Mouse (Mus musculus): ENCODE measurements around the gene Rcl1. TPM values are rescaled to one million over a fixed set of nuclear protein-coding genes. Genes with fewer than 3 reads are reported as not detected.

The Rcl1 gene
- total RNA-seq, 1 experiment from 2014 or later: 97.2 TPM

Other genes with a start within 250 kb of the Rcl1 start
- gene Plpp6, start 137.4 kb upstream of the Rcl1 start, total RNA-seq (2017): 9.4 and 9.6 TPM in 2 replicates
- gene 4430402I18Rik, start 133.6 kb upstream of the Rcl1 start, total RNA-seq (2017): not detected in 2 replicates
- 42.2 and 45.2 TPM in 2 replicates for gene Cdc37l1, start 111.0 kb upstream of the Rcl1 start, total RNA-seq (2017)
- 45.1 and 55.2 TPM in 2 replicates for gene Ak3, start 53.4 kb upstream of the Rcl1 start, total RNA-seq (2017)
- 65.1 and 70.8 TPM in 2 replicates for gene Jak2, start 150.5 kb downstream of the Rcl1 start, total RNA-seq (2017)
- 5.3 and 6.1 TPM in 2 replicates for gene Insl6, start 224.0 kb downstream of the Rcl1 start, total RNA-seq (2017)
- not detected in 2 replicates for gene Rln1, start 233.3 kb downstream of the Rcl1 start, total RNA-seq (2017)

All from common myeloid progenitor, adult 5-6 weeks (primary cell).